Mouse (Mus musculus) stomach, postnatal 0 days (tissue): Measurements from ENCODE around the gene Tcf7l1.

Source experiments
- CTCF ChIP-seq: IDR thresholded peaks from 2 replicates; pipeline ENCODE4 v1.5.1; 2016; ENCODE audit warnings: antibody characterized with exemption, low read depth, mild to moderate bottlenecking, moderate library complexity
- EP300 ChIP-seq: optimal IDR thresholded peaks from 2 replicates; pipeline ENCODE3; 2016; ENCODE audit warnings: antibody characterized with exemption

DNA sequence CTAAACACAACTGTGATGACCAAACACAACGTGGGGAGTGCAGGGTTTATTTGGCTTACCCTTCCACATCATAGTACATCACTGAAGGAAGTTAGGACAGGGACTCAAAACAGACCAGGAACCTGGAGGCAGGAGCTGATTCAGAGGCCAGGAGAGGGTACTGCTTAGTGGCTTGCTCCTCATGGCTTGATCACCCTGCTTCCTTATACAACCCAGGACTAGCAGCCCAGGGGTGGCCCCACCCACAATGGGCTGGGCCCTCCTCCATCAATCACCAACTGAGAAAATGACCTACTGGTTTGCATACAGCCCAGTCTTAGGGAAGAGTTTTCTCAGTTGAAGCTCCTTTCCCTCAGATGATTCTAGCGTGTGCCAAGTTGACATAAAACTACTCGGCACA lies 68.2 kb downstream of the Tcf7l1 start:
- no peak for TF ChIP-seq CTCF
- TF ChIP-seq EP300, result no peak
